Mouse (Mus musculus): Measurements from ENCODE around the gene Fam71f2. TPM values are rescaled to one million over a fixed set of nuclear protein-coding genes. Genes with fewer than 3 reads are reported as not detected.

Fam71f2 gene
- polyA plus RNA-seq, 1 experiment from 2014 or later, result 0.12 TPM

DNA sequence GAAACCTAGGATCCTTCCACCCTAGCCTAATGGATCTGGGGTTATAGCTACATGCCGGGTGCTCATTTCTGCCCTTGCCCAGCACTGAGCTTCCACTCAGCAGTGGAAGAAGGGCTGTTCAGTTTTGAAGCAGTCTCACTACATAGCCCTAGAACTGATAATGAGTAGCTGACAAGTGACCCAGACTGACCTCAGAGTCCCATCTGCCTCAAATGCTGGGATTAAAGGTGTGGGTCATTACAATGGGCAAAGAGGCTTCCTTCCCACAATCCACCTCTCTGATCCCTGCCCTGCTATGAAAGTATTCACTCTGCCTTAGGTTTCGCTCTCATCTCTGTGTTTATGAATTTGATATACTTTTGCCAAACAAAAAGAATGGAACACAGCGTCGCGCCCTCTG is 2.6 kb upstream of the Fam71f2 start:
- no peak for TF ChIP-seq CTCF (IDR thresholded peaks at IDR 0.05)
- in situ Hi-C loops (cut with MboI; ENCODE audit: low pct_unique_long_range_greater_than_20kb), result loop anchor here (5.0 kb wide), 3 partner anchors 34 to 109 kb away; partner anchors contain the start of gene Rbm28
- no peaks in the 10 kb centered on the region for H3K27me3 ChIP-seq
- ChIA-PET CTCF (interaction anchor here (0.9 to 4.6 kb wide), 2 partner anchors 34 to 39 kb away, joined by 4 to 31 read pairs; no protein-coding TSS in a partner anchor), POLR2A (interaction anchor here (0.7 kb wide), 1 partner anchor 13 kb away, joined by 3 read pairs; no protein-coding TSS in a partner anchor)
- DNase-seq (ENCODE audit: low read depth, low spot score) (no peak), ATAC-seq (no peak)

DNA sequence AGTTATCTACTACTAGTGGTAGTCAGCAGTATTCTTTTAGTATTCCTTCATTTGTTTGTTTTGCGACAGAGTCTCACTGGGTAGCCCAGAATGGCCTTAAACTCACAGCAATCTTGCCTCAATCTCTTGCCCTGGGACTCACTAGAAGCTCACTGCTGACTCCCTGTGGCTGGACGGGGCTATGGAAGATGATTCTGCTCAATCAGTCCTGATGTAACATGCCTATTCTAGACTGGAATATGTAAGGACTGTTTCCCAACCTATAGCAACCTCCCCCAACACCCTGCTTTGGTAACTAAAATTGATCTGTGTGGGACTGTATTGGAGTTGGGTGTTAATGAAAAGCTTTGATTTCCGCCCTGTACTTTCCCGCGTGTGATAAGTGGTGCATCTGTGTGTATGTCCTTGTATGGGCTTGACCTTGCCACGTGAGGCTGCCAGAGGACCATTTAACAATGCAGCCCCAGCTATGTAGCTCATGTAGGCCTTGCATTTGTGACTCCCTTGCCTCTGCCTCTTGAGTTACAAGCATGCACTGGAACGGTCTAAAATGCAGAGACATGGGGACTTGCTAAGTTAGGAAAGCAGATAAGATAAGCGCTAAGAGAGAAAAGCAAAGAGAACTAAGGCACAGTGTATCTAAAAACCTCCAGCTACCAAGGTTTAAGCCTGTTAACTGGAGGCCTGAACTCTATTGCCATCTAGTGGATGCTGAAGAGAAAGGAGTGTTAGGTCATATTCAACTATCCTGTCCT is 703 bp upstream of the Fam71f2 start:
- in situ Hi-C loops (cut with MboI; ENCODE audit: low pct_unique_long_range_greater_than_20kb), result loop anchor here (5.0 kb wide), 3 partner anchors 36 to 111 kb away; partner anchors contain the start of gene Rbm28
- POLR2A ChIA-PET, result interaction anchor here (1.3 kb wide), 1 partner anchor 70 kb away, joined by 3 read pairs; no protein-coding TSS in a partner anchor
- CTCF ChIA-PET, result interaction anchor here (0.7 to 4.6 kb wide), 8 partner anchors 9 to 74 kb away, joined by 3 to 31 read pairs (median 4); no protein-coding TSS in a partner anchor
- ATAC-seq (no peak), DNase-seq (ENCODE audit: low read depth, low spot score) (no peak)
- TF ChIP-seq CTCF (IDR thresholded peaks at IDR 0.05), result peak; percentile 52
- no peaks in the 10 kb centered on the region for H3K27me3 ChIP-seq

DNA sequence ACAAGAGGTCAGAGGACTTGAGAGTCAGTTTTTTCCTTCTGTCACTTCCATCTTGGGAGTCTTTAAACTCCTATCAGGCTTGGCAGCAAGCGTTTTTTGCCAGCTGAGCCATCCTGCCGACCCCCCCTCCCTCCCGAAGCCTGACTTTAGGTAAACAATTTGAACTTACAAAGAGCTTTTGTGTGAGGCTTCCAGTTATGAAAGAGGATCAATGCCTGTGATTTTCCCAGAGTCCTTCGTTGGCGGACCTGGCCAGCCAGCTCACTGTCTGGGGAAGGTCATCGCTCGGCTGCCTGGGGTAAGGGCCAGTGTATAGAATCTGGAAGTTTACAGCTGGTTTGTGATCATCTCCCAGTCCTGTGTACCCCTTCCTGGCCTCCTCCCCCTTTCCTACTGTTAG is 1.3 kb downstream of the Fam71f2 start:
- POLR2A ChIA-PET, result no interaction called here
- no peak for DNase-seq (ENCODE audit: low read depth, low spot score)
- CTCF ChIA-PET, result interaction anchor here (4.6 kb wide), 1 partner anchor 43 kb away, joined by 31 read pairs; no protein-coding TSS in a partner anchor
- ATAC-seq, result no peak
- TF ChIP-seq CTCF (IDR thresholded peaks at IDR 0.05), result no peak
- H3K27me3 ChIP-seq, result no peaks in the 10 kb centered on the region
- in situ Hi-C loops (cut with MboI; ENCODE audit: low pct_unique_long_range_greater_than_20kb), result no loop called here

DNA sequence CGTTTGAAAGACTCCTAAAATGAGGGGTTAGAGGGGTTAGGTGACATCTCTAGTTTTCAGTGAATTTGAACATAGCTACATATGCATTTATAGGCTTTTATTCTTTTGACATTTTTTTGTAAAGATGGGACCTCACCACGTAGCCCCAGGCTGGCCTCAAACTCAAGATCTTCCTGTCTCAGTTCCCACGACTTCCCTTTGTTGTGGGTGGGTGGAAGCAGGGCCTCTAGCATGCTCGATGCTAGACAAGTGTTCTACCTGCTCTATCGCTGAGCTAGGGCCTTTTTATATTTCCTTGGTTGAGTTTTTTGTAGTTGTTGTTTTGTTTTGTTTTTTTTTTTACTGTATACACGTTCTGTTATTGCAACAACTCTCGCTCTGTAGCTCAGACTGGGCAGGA is 7.5 kb downstream of the Fam71f2 start:
- DNase-seq (ENCODE audit: low read depth, low spot score) (no peak), ATAC-seq (no peak)
- CTCF ChIA-PET, result interaction anchor here (1.0 to 1.7 kb wide), 2 partner anchors 8 to 56 kb away, joined by 3 to 10 read pairs; no protein-coding TSS in a partner anchor
- no peaks in the 10 kb centered on the region for H3K27me3 ChIP-seq
- POLR2A ChIA-PET, result interaction anchor here (0.5 kb wide), 1 partner anchor 31 kb away, joined by 3 read pairs; no protein-coding TSS in a partner anchor
- in situ Hi-C loops (cut with MboI; ENCODE audit: low pct_unique_long_range_greater_than_20kb), result no loop called here
- TF ChIP-seq CTCF (IDR thresholded peaks at IDR 0.05), result no peak

DNA sequence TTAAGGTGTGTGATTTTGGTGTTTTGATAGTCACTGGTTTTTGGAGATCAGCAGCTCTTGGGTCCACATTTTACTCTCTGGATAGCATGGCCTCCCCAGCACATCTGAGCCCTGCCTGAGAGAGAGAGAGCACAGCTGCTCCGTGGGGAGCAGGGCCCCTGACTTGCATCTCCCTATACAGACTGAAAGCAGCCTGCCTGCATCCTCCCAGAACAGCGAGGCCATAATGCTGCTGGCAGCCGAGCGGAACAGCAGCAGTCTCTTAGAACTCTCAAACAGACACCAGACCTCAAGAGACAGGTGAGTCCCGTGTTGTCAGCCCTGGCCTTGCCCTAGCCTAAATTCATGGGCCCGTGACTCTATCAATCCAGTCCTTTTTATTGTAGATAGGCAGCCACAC is 8.1 kb downstream of the Fam71f2 start:
- in situ Hi-C loops (cut with MboI; ENCODE audit: low pct_unique_long_range_greater_than_20kb), result no loop called here
- POLR2A ChIA-PET, result no interaction called here
- ATAC-seq (no peak), DNase-seq (ENCODE audit: low read depth, low spot score) (no peak)
- H3K27me3 ChIP-seq, result no peaks in the 10 kb centered on the region
- TF ChIP-seq CTCF (IDR thresholded peaks at IDR 0.05), result no peak
- CTCF ChIA-PET, result interaction anchor here (1.7 kb wide), 1 partner anchor 9 kb away, joined by 10 read pairs; no protein-coding TSS in a partner anchor

DNA sequence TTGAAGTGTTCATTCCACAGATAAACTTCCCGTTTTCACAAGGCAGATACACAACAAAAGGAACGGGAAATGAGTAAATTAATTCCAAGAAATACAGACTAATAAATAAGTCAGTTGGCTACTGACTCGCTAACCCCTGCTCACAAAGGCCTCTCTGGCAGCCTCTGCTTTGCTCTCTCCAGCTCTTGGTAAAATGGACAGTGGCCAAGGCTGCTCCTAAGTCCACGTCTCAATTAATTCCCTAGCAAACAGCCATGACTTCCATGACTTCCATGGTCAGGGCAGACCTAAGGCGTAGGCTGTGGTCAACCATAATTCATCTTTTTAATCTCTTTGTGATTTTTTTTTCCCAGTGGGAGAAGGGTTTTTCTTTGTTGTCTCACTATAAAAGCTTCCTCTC is 8.6 kb downstream of the Fam71f2 start:
- in situ Hi-C loops (cut with MboI; ENCODE audit: low pct_unique_long_range_greater_than_20kb), result no loop called here
- no peaks in the 10 kb centered on the region for H3K27me3 ChIP-seq
- TF ChIP-seq CTCF (IDR thresholded peaks at IDR 0.05), result no peak
- no peak for ATAC-seq
- no peak for DNase-seq (ENCODE audit: low read depth, low spot score)
- ChIA-PET CTCF (interaction anchor here (1.7 kb wide), 1 partner anchor 9 kb away, joined by 10 read pairs; no protein-coding TSS in a partner anchor), POLR2A (no interaction called here)

DNA sequence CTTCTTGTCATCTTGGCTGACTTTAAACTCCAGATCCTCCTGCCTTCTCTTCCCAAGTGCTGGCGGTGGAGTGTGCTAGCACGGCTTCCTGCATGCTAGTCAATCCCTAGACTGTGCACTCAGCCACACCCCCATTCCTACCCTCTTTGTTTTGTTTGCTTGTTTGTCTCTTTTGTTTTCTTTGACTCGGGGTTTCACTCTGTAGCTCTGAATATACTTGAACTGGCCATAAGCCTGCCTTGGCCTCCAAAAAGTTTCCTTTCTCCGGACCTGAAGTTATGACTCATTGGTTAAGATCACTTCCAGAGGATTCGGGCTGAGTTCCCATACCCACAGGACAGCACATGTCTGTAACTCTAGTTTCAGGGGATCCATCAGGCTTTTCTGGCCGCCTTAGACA is 9.3 kb downstream of the Fam71f2 start:
- in situ Hi-C loops (cut with MboI; ENCODE audit: low pct_unique_long_range_greater_than_20kb), result no loop called here
- CTCF ChIA-PET, result no interaction called here

DNA sequence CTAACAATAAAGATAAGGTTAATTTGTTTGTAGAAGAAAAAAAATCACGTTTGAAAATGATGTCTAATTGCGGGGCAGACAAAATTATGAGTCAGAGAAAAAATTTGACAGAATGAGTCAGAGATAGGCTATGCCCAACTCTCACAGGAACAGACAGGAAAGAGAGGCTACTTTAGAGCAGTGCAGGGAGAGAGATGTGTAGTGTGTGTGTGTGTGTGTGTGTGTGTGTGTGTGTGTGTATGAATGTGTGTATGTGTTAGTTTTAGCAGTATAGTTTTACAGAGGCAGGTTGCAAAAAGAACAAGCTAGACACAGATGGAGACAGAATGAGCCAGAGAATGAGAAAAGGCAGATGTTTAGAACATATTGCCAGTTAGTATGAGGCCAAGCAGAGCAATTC is 19.7 kb downstream of the Fam71f2 start:
- no peak for ATAC-seq
- no peaks in the 10 kb centered on the region for H3K27me3 ChIP-seq
- ChIA-PET CTCF (no interaction called here), POLR2A (interaction anchor here (0.7 to 2.0 kb wide), 2 partner anchors 49 to 504 kb away, joined by 3 to 5 read pairs; partner anchors contain the start of gene Calu)
- in situ Hi-C loops (cut with MboI; ENCODE audit: low pct_unique_long_range_greater_than_20kb), result no loop called here
- DNase-seq (ENCODE audit: low read depth, low spot score), result no peak
- TF ChIP-seq CTCF (IDR thresholded peaks at IDR 0.05), result no peak

More for the DNA sequence above, 9.3 kb downstream of the Fam71f2 start:
- ATAC-seq (no peak), DNase-seq (ENCODE audit: low read depth, low spot score) (no peak)
- no peaks in the 10 kb centered on the region for H3K27me3 ChIP-seq
- POLR2A ChIA-PET, result no interaction called here
- TF ChIP-seq CTCF (IDR thresholded peaks at IDR 0.05), result no peak

DNA sequence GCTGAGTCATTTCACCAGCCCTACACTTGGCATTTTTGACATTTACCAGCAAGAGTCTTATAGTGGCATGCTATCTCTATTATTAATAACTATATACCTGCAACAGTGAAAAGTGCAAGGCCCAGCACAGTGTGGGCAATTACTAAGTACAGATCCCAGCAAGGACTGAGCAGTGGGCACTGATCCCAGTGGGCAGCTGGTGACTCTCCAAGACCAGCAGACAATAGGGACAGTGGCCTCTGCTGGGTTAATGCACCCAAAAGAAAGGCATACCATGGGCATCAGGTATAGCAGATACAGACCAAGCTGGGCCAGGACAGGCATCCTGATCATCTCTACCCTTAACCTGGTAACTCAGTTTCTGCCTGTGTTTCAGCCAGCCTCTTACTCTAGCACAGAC is 23.9 kb downstream of the Fam71f2 start:
- no peaks in the 10 kb centered on the region for H3K27me3 ChIP-seq
- POLR2A ChIA-PET, result no interaction called here
- CTCF ChIA-PET, result interaction anchor here (1.1 to 1.2 kb wide), 2 partner anchors 11 to 48 kb away, joined by 3 read pairs; no protein-coding TSS in a partner anchor
- no peak for DNase-seq (ENCODE audit: low read depth, low spot score)
- in situ Hi-C loops (cut with MboI; ENCODE audit: low pct_unique_long_range_greater_than_20kb), result no loop called here
- no peak for TF ChIP-seq CTCF (IDR thresholded peaks at IDR 0.05)
- no peak for ATAC-seq

DNA sequence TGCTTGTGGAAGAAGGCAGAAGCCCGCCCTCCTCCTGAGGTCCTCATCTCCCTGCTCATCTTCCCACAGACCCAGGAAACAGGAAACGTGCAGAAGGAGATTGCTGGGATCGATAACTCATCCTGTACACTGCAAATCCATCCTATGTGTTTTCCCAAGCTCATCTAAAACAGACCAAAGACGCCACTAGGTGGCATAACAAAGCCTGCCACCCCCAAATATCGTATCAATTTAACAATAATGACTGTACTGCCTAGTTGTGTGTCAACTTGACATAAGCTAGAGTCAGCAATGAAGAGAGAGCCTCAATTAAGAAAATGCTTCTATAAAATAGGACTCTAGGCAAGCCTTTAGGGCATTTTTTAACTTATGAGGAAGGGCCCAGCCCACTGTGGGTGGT is 24.3 kb downstream of the Fam71f2 start:
- in situ Hi-C loops (cut with MboI; ENCODE audit: low pct_unique_long_range_greater_than_20kb), result no loop called here
- ATAC-seq (no peak), DNase-seq (ENCODE audit: low read depth, low spot score) (no peak)
- ChIA-PET CTCF (interaction anchor here (1.1 to 1.2 kb wide), 2 partner anchors 11 to 47 kb away, joined by 3 read pairs; no protein-coding TSS in a partner anchor), POLR2A (no interaction called here)
- peak; percentile 38 for TF ChIP-seq CTCF (IDR thresholded peaks at IDR 0.05)
- H3K27me3 ChIP-seq, result no peaks in the 10 kb centered on the region

DNA sequence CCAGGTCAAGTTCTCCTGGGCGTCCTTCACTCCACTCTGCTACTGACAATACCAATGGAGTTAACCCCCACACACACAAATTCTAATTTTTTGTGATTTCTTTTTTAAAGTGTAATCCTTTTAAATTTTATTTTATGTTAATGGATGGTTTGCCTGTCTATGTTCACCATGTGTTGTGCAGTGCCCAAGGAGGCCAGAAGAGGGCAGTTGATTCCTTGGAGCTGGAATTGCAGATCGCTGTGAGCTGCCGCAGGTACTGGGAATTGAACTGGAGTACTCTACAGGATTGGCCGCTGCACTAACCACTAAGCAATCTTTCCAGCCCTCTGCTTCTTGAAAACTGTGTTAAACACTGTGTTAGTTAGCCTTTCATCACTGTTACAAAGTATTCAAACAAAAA is 26.1 kb downstream of the Fam71f2 start:
- in situ Hi-C loops (cut with MboI; ENCODE audit: low pct_unique_long_range_greater_than_20kb), result no loop called here
- no peak for DNase-seq (ENCODE audit: low read depth, low spot score)
- ChIA-PET POLR2A (no interaction called here), CTCF (interaction anchor here (1.8 kb wide), 1 partner anchor 23 kb away, joined by 3 read pairs; no protein-coding TSS in a partner anchor)
- peak; percentile 53 for TF ChIP-seq CTCF (IDR thresholded peaks at IDR 0.05)
- no peak for ATAC-seq
- H3K27me3 ChIP-seq, result no peaks in the 10 kb centered on the region
